Mouse (Mus musculus) activated CD4-positive, CD25-positive, alpha-beta regulatory T cell, adult 4 months (primary cell): ENCODE results near the gene Dpp9. TPM values are rescaled to one million over a fixed set of nuclear protein-coding genes. Genes with fewer than 3 reads are reported as not detected.
"Not testable (repeated sequence)": the region's sequence is repeated elsewhere in the genome, so short reads cannot be mapped to it uniquely, and the experiment has no call there.

Experiments
- ATAC-seq: one replicate; pipeline ENCODE4 v1.8.0; 2017
- polyA plus RNA-seq, 2 experiments: library from polyadenylated mRNA; unstranded; fragments of 100-300 nt; shearing (Covaris generic); gene quantifications; one replicate each; pipeline ENCODE4 v1.2.1; 2017

The Dpp9 gene
- 10 to 100 TPM; 11.5 to 16.9 TPM for polyA plus RNA-seq

DNA sequence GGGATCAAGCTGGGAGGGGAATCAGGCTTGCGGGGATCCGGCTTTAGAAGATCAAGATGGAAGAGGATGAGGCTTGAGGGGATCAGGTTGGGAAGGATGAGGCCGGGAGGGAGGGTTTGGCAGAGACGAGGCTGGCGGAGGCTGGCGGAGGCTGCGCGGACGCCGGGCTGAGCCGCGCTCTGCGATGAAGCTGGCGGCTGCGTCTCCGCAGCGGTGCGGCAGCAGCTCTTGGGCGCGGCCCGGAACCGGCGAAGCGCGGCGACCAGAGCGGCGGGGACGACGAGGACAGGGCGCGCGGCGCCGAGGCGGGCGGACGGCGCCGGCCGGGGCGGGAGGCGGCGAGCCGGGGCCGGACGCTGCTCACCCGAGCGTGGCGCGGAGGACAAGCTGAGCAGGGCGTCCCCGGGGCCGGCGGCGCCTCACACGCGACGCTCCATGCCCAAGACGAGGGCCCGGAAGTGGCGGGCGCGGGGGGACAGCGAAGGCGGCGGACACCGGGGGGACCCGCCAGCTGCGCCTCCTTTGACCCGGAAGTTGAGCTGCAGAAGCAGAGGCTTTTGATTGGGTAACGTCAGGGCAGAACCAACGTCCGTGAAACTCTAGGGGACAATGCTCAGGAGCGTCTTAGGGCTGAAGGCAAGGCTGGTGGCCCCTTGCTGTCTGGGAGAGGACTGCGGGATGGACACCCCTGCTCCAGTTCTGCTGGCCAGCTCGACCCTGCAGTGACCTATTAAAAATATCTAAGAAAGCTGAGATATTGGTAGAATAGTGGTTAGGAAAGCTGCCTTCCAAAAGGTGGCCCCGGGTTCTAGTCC, at the start of gene Dpp9:
Dpp9 (minus strand) TSS at position 529 of the 815 bp plus-strand sequence.
- ATAC-seq = peak; percentile 99

DNA sequence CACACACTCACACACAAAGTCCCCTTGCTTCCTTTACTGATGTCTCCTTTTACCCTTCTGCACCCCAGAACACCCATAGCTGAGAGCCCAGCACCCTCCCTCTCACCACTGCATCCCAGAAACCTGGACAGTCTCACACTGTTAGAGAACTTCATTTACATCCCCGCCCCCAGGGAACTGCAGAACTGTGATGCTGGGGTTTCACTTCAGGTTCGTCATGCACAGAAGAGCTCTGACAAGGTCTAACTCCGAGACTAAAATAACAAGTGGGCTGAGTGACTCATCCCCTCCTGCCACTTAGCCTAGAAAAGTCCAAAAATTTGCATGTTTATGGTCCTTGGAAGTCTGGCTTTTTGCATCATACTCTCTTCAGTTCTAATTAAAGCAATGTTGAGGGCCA, 47.6 kb upstream of the Dpp9 start:
- no peak for ATAC-seq

DNA sequence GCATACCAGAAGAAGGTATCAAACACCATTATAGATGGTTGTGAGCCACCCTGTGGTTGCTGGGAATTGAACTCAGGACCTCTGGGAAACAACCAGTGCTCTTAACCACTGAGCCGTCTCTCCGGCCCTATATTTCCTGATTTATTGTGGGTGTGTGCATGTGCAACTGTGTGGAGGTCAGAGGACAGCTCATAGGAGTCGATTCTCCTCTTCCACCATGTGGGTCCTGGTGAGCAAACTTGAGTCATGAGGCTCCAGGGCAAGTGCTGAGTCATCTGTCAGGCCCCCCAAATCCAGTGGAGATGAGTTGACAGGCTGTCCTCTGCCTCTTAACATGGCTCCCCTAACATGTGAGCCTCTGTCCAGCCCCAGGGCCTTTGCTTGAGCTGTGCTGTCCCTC, 47.2 kb upstream of the Dpp9 start:
- ATAC-seq = no peak

DNA sequence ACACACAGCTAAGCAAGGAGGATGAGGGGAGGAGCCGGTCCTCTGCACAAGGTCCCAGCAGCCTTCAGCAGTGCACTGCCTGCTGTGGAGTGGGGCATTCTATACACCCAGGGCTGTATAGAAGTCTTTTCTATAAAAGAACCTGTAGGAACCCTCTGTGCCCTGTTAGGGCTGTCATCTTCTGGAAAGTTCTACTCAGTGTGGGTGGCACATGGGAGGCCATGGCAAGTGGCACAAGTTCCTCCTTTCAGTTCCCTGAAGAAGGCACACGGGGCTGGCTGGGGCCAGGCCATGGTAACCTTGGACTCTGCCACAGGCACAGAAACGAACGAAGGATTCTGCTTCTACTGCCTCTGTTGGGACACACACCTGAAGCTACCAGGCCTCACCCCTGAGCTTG, 46.3 kb upstream of the Dpp9 start:
- no peak for ATAC-seq

DNA sequence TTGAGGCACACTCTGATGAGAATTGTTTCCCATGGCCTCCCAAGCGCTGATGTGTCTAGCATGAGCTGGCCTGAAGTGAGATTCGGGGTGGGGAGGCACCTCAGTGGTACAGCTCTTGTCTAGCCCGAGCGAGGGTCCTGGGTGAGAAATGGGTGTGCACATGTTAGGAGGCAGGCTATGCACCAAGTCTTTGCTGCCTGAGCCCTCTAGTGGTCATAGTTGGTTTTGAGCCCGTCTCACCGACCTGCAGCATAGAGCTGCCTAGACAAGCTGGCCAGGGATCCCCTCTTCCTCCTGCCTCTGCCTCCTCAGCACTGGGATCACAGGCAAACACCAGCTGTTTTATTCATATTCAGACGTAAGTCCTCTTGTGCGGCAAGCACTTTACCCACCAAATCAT, 45.3 kb upstream of the Dpp9 start:
- no peak for ATAC-seq

DNA sequence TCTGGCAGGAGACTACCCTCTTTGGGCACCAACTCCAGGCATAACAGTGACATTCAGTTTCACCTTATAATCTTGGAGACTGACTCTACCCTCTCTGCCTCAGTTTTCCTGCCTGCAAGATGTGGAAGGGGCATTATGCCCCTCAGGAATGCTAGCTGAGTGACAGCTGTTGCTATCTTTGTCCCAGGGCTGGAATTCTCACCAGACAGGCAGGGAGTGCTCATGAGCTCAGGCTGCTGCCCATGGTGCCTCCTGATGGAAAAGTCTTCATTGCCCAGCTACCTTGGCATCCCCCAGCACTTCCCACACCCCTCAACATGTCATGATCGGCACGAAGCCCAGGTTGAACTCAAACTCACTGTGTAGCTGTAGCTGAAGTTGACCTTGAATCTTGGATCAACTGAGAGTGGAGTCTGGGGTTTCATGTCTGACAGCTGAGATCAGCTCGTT, 44.0 kb upstream of the Dpp9 start:
- no peak for ATAC-seq

- no peak for ATAC-seq
Measured at GRCm38 (mm10) chr17:56261166-56261565, 42.5 kb upstream of the Dpp9 start.

- ATAC-seq = no peak
Measured at GRCm38 (mm10) chr17:56259301-56260037, 40.8 kb upstream of the Dpp9 start.

- not testable (repeated sequence) for ATAC-seq
Measured at GRCm38 (mm10) chr17:56258812-56259211, 40.1 kb upstream of the Dpp9 start.

- not testable (repeated sequence) for ATAC-seq
Measured at GRCm38 (mm10) chr17:56258269-56258668, 39.6 kb upstream of the Dpp9 start.

- ATAC-seq = no peak
Measured at GRCm38 (mm10) chr17:56257181-56257894, 38.6 kb upstream of the Dpp9 start.

GRCm38 (mm10) chr17:56256239-56256881, 37.7 kb upstream of the Dpp9 start, which contains the start of gene Fem1a:
Fem1a (plus strand) TSS chr17:56256810.
- ATAC-seq = peak; percentile 84

DNA sequence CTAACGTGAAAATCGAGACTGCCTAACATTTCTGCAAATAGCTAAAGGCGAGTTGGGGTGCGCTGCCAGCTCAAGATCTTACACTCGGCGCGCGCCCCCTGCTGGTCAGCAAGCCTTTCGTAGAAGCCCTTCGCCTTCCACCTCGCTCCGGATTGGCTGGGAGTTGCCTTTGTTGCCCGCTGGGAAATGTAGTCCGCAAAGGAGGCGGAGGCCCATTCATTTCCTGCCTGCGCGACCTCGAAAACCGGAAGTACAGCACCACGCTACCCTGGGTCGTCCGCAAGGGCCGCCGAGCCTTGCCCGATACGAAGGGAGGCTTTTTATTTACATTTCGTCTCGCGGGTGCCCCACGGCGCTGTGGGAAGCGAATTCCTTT, 37.1 kb upstream of the Dpp9 start:
- ATAC-seq = peak; percentile 87

- ATAC-seq = no peak
Measured at GRCm38 (mm10) chr17:56255429-56255828, 36.7 kb upstream of the Dpp9 start.

DNA sequence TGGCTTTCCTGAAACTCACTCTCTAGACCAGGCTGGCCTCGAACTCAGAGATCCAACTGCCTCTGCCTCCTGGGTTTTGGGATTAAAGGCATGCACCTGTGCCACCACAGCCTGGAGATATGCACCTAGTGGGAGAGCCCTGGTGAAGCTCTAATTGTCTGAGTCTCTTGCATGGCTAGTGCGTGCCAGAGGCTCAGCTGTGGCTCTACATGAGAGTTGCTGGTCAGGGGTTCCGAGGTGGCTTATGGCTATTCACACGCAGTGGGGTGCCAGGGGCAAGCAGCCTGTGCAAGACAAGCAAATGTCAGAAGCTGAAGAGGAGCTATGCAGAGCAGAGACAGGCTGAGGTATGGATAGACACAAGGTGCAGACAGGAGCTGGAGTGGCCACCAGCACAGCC, 36.0 kb upstream of the Dpp9 start:
- no peak for ATAC-seq

GRCm38 (mm10) chr17:56251136-56251829, 32.6 kb upstream of the Dpp9 start:
- peak; percentile 49 for ATAC-seq

DNA sequence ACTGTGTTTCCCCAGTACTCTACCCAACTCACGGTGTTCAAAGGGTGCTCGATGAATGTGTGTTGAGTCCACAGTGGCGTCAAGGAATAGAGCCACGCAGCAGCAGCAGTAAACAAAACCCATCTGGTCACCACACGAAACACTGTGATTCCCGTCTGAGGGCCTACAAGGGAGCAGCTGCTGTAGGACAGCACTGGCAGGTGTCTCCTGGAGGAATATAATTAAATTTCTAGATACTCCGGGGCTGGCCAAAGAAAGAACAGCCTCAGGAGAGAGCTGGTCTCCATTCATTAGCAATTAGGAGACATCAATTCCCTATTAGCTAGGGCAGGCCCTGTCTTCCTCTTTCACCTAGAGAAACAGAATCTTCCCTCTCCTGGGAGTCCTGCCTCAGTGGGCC, 26.9 kb upstream of the Dpp9 start:
- ATAC-seq = no peak

DNA sequence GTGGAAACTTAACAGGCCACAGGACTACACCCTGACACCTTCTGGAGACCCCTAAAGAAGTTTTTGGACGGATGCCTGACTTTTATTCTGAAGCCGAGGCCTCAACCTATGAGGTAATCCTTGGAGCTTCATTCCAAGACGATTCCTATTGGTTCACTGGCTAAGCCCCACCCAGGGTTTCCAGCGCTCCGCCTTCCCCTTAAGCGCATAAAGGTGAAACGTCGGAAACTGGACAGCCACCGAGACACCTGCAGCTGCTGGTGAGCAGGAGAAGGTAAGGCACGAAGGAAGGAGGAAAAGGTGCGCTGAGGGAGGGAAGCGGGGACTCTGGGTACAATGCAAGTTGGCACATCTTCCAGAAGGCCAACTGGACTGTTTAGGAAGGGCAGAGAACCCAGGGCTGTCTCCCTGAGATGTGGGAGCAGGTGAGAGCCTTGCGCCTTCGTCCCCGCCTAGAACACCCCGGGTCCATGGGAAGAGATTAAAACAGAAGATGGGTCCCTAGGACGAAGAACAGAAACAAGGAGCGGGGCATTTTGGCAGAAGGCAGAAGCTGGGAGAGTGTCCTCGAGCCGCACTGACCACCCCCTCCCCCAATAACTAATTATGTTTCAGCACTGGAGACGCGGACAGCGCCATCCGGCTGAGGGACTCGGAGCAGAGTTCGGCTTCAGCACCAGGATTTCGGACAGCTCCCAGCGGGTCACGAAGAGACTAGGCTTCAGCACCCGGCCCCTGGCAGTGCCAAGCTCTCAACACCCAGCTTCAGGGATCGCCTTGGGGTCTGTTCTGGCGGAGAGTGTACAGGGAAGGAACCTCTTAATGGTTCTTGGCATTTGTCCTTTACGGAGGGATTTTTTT, 23.1 kb upstream of the Dpp9 start:
- ATAC-seq = no peak

DNA sequence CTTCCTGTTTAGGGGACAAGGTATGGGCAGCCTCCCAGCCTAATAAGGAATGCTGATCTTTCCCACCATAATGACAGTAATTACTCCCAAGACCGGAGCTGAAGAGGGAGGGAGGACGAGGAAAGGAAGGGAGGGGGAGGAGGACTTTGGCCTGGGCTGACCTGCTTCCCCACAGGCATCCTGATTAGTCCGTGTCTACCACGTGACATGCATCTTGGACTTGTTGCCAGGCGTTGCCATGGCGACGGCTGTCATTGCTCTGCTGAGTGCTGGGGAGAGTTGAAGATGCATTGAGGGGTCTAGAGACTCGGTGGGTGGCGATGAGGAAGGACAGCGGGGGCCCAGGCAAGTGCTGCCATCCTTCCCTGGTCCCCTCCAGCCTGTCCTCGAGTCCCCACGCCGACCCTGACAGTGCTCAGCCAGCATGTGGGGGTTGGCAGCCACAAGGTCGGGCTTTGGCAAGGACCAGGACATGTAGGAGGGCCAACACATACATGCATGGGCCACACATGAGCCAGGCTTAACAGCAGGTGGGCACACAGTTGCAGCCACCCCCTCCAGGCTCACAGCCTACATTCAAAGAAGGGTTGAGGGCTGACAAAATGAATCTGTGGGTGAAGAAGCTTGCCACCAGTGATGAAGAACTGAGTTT, 15.2 kb upstream of the Dpp9 start:
- ATAC-seq = no peak

DNA sequence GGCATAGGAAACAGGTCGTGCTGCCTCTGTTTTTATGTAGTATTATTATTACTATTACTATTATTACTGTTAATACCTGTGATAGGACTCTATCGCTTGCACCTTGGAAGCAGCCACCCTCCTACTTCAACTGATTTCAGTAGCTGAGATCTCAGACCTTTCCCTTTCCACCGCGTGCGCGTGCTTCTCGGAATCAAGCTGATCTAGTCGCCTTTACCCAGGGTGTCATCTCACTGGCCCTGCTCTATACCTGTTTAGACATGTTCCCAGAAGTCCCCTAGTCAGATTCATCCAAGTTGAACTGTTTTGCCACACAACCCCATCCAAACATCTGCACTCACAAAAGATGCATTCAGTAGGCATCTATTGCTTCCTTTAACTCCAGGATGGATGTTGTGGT, 14.7 kb upstream of the Dpp9 start:
- no peak for ATAC-seq

GRCm38 (mm10) chr17:56229943-56230342, 11.2 kb upstream of the Dpp9 start:
- ATAC-seq = no peak
